Mouse (Mus musculus): ENCODE measurements around the gene Rgs14.

DNA sequence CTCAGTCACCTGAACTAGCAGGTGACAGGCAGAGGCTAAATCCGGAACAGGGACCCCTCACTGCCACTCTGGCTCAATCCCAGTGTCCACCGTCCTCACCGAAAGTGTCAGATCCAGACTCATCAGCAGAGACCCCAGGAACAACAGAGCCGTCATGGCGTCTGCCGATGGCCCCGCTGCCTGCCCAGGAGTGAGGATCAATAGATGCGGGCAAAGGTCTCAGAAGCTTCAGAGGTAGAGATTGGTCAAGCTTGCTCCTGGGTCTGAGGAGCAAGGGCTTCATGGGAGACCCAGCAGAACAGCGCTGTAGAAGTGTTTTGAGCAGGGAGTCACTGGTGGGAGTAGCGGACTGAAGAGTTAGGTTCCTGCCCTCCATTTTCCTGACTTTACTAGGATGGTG lies 57.1 kb downstream of the Rgs14 start, which contains the start of gene F12:
- TF ChIP-seq POLR2A (IDR thresholded peaks at IDR 0.05; ENCODE audit: borderline replicate concordance, extremely low read depth, insufficient read depth, insufficient read length, poor library complexity, severe bottlenecking) (no peak), CTCF (IDR thresholded peaks at IDR 0.05; ENCODE audit: borderline replicate concordance, extremely low read depth, insufficient read depth, insufficient read length) (no peak)

Data from brain, embryonic 14.5 days (tissue).